In the genomic region with DNA sequence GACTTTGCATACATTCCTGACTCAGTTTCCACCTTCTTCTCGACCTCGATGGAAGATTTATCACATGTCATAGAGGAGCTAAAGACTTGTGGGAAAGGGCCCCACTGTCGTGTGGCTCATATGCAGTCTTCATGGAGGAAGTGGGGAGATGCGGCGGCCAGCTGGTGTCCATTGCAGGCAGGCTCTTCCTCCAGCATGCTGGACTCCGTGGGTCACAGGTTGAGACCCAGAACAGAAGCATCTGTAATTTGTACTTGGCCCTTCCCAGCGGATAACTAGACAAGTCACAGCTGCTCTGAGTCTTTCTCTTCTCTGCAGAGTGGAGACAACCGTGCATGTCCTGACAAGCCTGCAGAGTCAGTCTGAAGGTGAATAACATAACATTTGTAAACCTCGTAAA, we compare ENCODE assay signal across 34 mouse cellular contexts. TPM values are rescaled to one million over a fixed set of nuclear protein-coding genes. Genes with fewer than 3 reads are reported as not detected.
DNase-seq lines count a peak whose midpoint lies in the region; ATAC-seq and TF ChIP-seq lines count a peak whose summit lies in the region.
"Had no signal": no experiment of that assay in that cellular context is flagged by ENCODE, and none has a peak within 500 bp of the region (broad histone marks: within the 10 kb centered on the region; RNA-seq: fewer than 3 reads in every experiment).

No protein-coding gene starts in this region.

- peak; percentile 19 for DNase-seq in kidney, adult 2 months
- DNase-seq in kidney, adult 11 months = no peak
- no peak for DNase-seq in lung, adult 2 months
- DNase-seq in kidney, postnatal 4 days = peak; percentile 44 to 60
- peak; percentile 14 for DNase-seq in lung, postnatal 36 days
- DNase-seq in gastrocnemius, postnatal 25 days = no peak
- DNase-seq: adrenal gland, adult 8-10 months; cerebellum, adult 8-10 months; cerebellum, postnatal 25 days; gastrocnemius, postnatal 36 days; heart, adult 18-20 months; heart, postnatal 36 days; liver; thymus, postnatal 4 days had no signal

- peak; percentile 71 for ATAC-seq in lung, embryonic 16.5 days (ENCODE audit: low read depth)
- no peak for ATAC-seq in erythroblast, adult 5-6 weeks (replicated peaks; ENCODE audit: low FRiP score, poor library complexity, severe bottlenecking)
- ATAC-seq: hindbrain, postnatal 0 days; intestine, embryonic 15.5 days had no signal

- H3K4me2 ChIP-seq in lung, embryonic 16.5 days (ENCODE audit: low read depth, low read length) = no peak overlapping the region
- H3K4me2 ChIP-seq: embryonic facial prominence, embryonic 12.5 days; forebrain, embryonic 12.5 days; heart, embryonic 11.5 days; hindbrain, embryonic 12.5 days; intestine, embryonic 15.5 days; midbrain, embryonic 12.5 days; neural tube, embryonic 13.5 days had no signal

- no peak overlapping the region for H3K4me3 ChIP-seq in kidney, adult 2 months (ENCODE audit: insufficient read depth, low read depth, low read length)
- H3K4me3 ChIP-seq in lung, embryonic 16.5 days (ENCODE audit: low read length) = no peak overlapping the region
- no peak overlapping the region for H3K4me3 ChIP-seq in lung, adult 2 months (replicated peaks; ENCODE audit: extremely low read depth, low read depth, low read length)
- H3K4me3 ChIP-seq: embryonic facial prominence, embryonic 12.5 days; erythroblast, embryonic 14.5 days; forebrain, embryonic 12.5 days; hindbrain, embryonic 12.5 days; intestine, embryonic 15.5 days; megakaryocyte, embryonic 14.5 days; midbrain, embryonic 12.5 days; neural tube, embryonic 13.5 days had no signal

- H3K36me3 ChIP-seq in kidney, adult 2 months (ENCODE audit: control insufficient read depth, insufficient read depth, low read length) = no peaks in the 10 kb centered on the region
- no peaks in the 10 kb centered on the region for H3K36me3 ChIP-seq in lung, embryonic 16.5 days (ENCODE audit: control insufficient read depth, insufficient read depth, low read length)
- H3K36me3 ChIP-seq: embryonic facial prominence, embryonic 12.5 days; forebrain, embryonic 12.5 days; G1E; hindbrain, embryonic 12.5 days; intestine, embryonic 15.5 days; midbrain, embryonic 12.5 days; neural tube, embryonic 13.5 days had no signal

- no peaks in the 10 kb centered on the region for H3K9me3 ChIP-seq in lung, embryonic 16.5 days (ENCODE audit: control insufficient read depth, low read length)
- H3K9me3 ChIP-seq: embryonic facial prominence, embryonic 12.5 days; forebrain, embryonic 12.5 days; hindbrain, embryonic 12.5 days; intestine, embryonic 15.5 days; midbrain, embryonic 12.5 days; neural tube, embryonic 13.5 days had no signal

- H3K27ac ChIP-seq in kidney, adult 2 months (ENCODE audit: insufficient read depth, low read depth, low read length) = no peak overlapping the region
- H3K27ac ChIP-seq in lung, embryonic 16.5 days (ENCODE audit: low read length) = no peak overlapping the region
- H3K27ac ChIP-seq: embryonic facial prominence, embryonic 12.5 days; forebrain, embryonic 12.5 days; hindbrain, embryonic 12.5 days; hindbrain, postnatal 0 days; intestine, embryonic 15.5 days; liver, embryonic 14.5 days; midbrain, embryonic 12.5 days; neural tube, embryonic 13.5 days had no signal

- TF ChIP-seq POLR2A in kidney, adult 2 months (IDR thresholded peaks at IDR 0.05; ENCODE audit: low read depth, low read length) = no peak
- TF ChIP-seq POLR2A in lung, adult 2 months (IDR thresholded peaks at IDR 0.05; ENCODE audit: borderline replicate concordance, extremely low read depth, low read depth, low read length) = no peak

- no peak for TF ChIP-seq CTCF in kidney, adult 2 months (conservative IDR thresholded peaks at IDR 0.05; ENCODE audit: insufficient read depth, insufficient read length, low read depth, low read length)
- TF ChIP-seq CTCF in lung, adult 2 months (IDR thresholded peaks at IDR 0.05; ENCODE audit: insufficient read depth, low read length) = no peak

- H3K9ac ChIP-seq in lung, embryonic 16.5 days (ENCODE audit: low read length) = no peak overlapping the region
- H3K9ac ChIP-seq: embryonic facial prominence, embryonic 12.5 days; forebrain, embryonic 12.5 days; hindbrain, embryonic 12.5 days; intestine, embryonic 15.5 days; liver, embryonic 14.5 days; midbrain, embryonic 12.5 days; neural tube, embryonic 13.5 days had no signal

- WGBS in kidney, adult 2 months = 52% methylated on average over 9 of the region's 9 CpGs
- 49% methylated on average over 9 of the region's 9 CpGs for WGBS in lung, embryonic 16.5 days
- WGBS in lung, adult 2 months = 52% methylated on average over 9 of the region's 9 CpGs

- H3K4me1 ChIP-seq in kidney, adult 2 months (ENCODE audit: control insufficient read depth, insufficient read depth, low read length) = peaks cover 9% of the 10 kb centered on the region; the same call in 1 of the 2 replicates
- H3K4me1 ChIP-seq in lung, embryonic 16.5 days (replicated peaks; ENCODE audit: control insufficient read depth, insufficient read depth, low read length) = no peaks in the 10 kb centered on the region
- H3K4me1 ChIP-seq in lung, adult 2 months (ENCODE audit: control insufficient read depth, insufficient read depth, low read length) = no peaks in the 10 kb centered on the region
- H3K4me1 ChIP-seq: embryonic facial prominence, embryonic 12.5 days; forebrain, embryonic 12.5 days; hindbrain, embryonic 12.5 days; intestine, embryonic 15.5 days; megakaryocyte, embryonic 14.5 days; midbrain, embryonic 12.5 days; neural tube, embryonic 13.5 days had no signal

- no peaks in the 10 kb centered on the region for H3K27me3 ChIP-seq in kidney, adult 2 months (replicated peaks; ENCODE audit: control insufficient read depth, insufficient read depth, low read length)
- H3K27me3 ChIP-seq in lung, embryonic 16.5 days (ENCODE audit: control insufficient read depth, insufficient read depth, low read depth, low read length) = no peaks in the 10 kb centered on the region
- H3K27me3 ChIP-seq: embryonic facial prominence, embryonic 12.5 days; forebrain, embryonic 12.5 days; hindbrain, embryonic 12.5 days; intestine, embryonic 15.5 days; midbrain, embryonic 12.5 days; neural tube, embryonic 13.5 days had no signal

RNA-seq across cellular contexts. Expression of a gene that starts 8.8 kb away (rescaled TPM):
- polyA plus RNA-seq in kidney, adult 2 months (2012; rRNA removed) = not detected in 2 replicates
- polyA plus RNA-seq in lung, embryonic 16.5 days (2015; fragmentation: Nextera tagmentation; extraction: Ambion mirVana) = not detected in 2 replicates
- polyA plus RNA-seq in lung, adult 2 months (2012; rRNA removed) = not detected in 2 replicates
- total RNA-seq in gastrocnemius, postnatal 25 days (2021) = not detected
- not detected in 2 replicates for total RNA-seq in erythroblast, adult 5-6 weeks (2015; ENCODE audit: low replicate concordance)
- total RNA-seq in erythroblast, adult 5-6 weeks (2017; ENCODE audit: low replicate concordance) = not detected in 2 replicates
- total RNA-seq: adrenal gland, adult 8-10 months; G1E; gastrocnemius, postnatal 36 days; heart, adult 18-20 months; heart, postnatal 36 days; hindbrain, postnatal 0 days; layer of hippocampus, postnatal 10 days; left cerebral cortex, adult 18-20 months; left cerebral cortex, postnatal 14 days; midbrain, postnatal 0 days had no signal
- polyA plus RNA-seq: embryonic facial prominence, embryonic 12.5 days; erythroblast, embryonic 14.5 days; forebrain, embryonic 12.5 days; G1E; heart, embryonic 11.5 days; heart, embryonic 16.5 days; hindbrain, embryonic 12.5 days; hindbrain, postnatal 0 days; intestine, embryonic 15.5 days; limb, embryonic 11.5 days; liver, embryonic 14.5 days; midbrain, embryonic 12.5 days; midbrain, postnatal 0 days; neural tube, embryonic 13.5 days had no signal

RNA-seq across cellular contexts. Expression of a gene that starts 16.9 kb away (rescaled TPM):
- polyA plus RNA-seq in kidney, adult 2 months (2012; rRNA removed) = 0.08 TPM in 1 of 2 replicates, not detected in the other
- not detected in 2 replicates for polyA plus RNA-seq in lung, embryonic 16.5 days (2015; fragmentation: Nextera tagmentation; extraction: Ambion mirVana)
- 0.06 and 0.25 TPM in 2 replicates for polyA plus RNA-seq in lung, adult 2 months (2012; rRNA removed)
- total RNA-seq in gastrocnemius, postnatal 25 days (2021) = not detected
- not detected in 2 replicates for total RNA-seq in erythroblast, adult 5-6 weeks (2015; ENCODE audit: low replicate concordance)
- total RNA-seq in erythroblast, adult 5-6 weeks (2017; ENCODE audit: low replicate concordance) = 0.56 TPM in 1 of 2 replicates, not detected in the other
- total RNA-seq: adrenal gland, adult 8-10 months; G1E; gastrocnemius, postnatal 36 days; heart, adult 18-20 months; heart, postnatal 36 days; hindbrain, postnatal 0 days; layer of hippocampus, postnatal 10 days; left cerebral cortex, adult 18-20 months; left cerebral cortex, postnatal 14 days; midbrain, postnatal 0 days had no signal
- polyA plus RNA-seq: embryonic facial prominence, embryonic 12.5 days; erythroblast, embryonic 14.5 days; forebrain, embryonic 12.5 days; G1E; heart, embryonic 11.5 days; hindbrain, embryonic 12.5 days; hindbrain, postnatal 0 days; limb, embryonic 11.5 days; midbrain, embryonic 12.5 days; midbrain, postnatal 0 days; neural tube, embryonic 13.5 days had no signal

RNA-seq across cellular contexts. Expression of a gene that starts 24.4 kb away (rescaled TPM):
- not detected in 2 replicates for polyA plus RNA-seq in kidney, adult 2 months (2012; rRNA removed)
- not detected in 2 replicates for polyA plus RNA-seq in lung, embryonic 16.5 days (2015; fragmentation: Nextera tagmentation; extraction: Ambion mirVana)
- polyA plus RNA-seq in lung, adult 2 months (2012; rRNA removed) = 0.13 TPM in 1 of 2 replicates, not detected in the other
- total RNA-seq in gastrocnemius, postnatal 25 days (2021) = not detected
- total RNA-seq in erythroblast, adult 5-6 weeks (2015; ENCODE audit: low replicate concordance) = not detected in 2 replicates
- not detected in 2 replicates for total RNA-seq in erythroblast, adult 5-6 weeks (2017; ENCODE audit: low replicate concordance)
- total RNA-seq: adrenal gland, adult 8-10 months; gastrocnemius, postnatal 36 days; heart, adult 18-20 months; heart, postnatal 36 days; hindbrain, postnatal 0 days; layer of hippocampus, postnatal 10 days; left cerebral cortex, adult 18-20 months; left cerebral cortex, postnatal 14 days; midbrain, postnatal 0 days had no signal
- polyA plus RNA-seq: erythroblast, embryonic 14.5 days; forebrain, embryonic 12.5 days; G1E; heart, embryonic 11.5 days; heart, embryonic 16.5 days; hindbrain, embryonic 12.5 days; hindbrain, postnatal 0 days; limb, embryonic 11.5 days; liver, embryonic 14.5 days; midbrain, embryonic 12.5 days; midbrain, postnatal 0 days; neural tube, embryonic 13.5 days had no signal

RNA-seq across cellular contexts. Expression of a gene that starts 35.0 kb away (rescaled TPM):
- polyA plus RNA-seq in kidney, adult 2 months (2012; rRNA removed) = not detected in 2 replicates
- polyA plus RNA-seq in lung, embryonic 16.5 days (2015; fragmentation: Nextera tagmentation; extraction: Ambion mirVana) = not detected in 2 replicates
- polyA plus RNA-seq in lung, adult 2 months (2012; rRNA removed) = 0.09 and 0.12 TPM in 2 replicates
- not detected for total RNA-seq in gastrocnemius, postnatal 25 days (2021)
- total RNA-seq in erythroblast, adult 5-6 weeks (2015; ENCODE audit: low replicate concordance) = not detected in 2 replicates
- total RNA-seq in erythroblast, adult 5-6 weeks (2017; ENCODE audit: low replicate concordance) = not detected in 2 replicates
- total RNA-seq: adrenal gland, adult 8-10 months; gastrocnemius, postnatal 36 days; heart, adult 18-20 months; heart, postnatal 36 days; left cerebral cortex, adult 18-20 months; left cerebral cortex, postnatal 14 days had no signal
- polyA plus RNA-seq: embryonic facial prominence, embryonic 12.5 days; erythroblast, embryonic 14.5 days; forebrain, embryonic 12.5 days; G1E; heart, embryonic 11.5 days; heart, embryonic 16.5 days; hindbrain, embryonic 12.5 days; intestine, embryonic 15.5 days; limb, embryonic 11.5 days; liver, embryonic 14.5 days; midbrain, embryonic 12.5 days had no signal

RNA-seq across cellular contexts. Expression of a gene that starts 42.2 kb away (rescaled TPM):
- polyA plus RNA-seq in kidney, adult 2 months (2012; rRNA removed) = not detected in 2 replicates
- polyA plus RNA-seq in lung, embryonic 16.5 days (2015; fragmentation: Nextera tagmentation; extraction: Ambion mirVana) = not detected in 2 replicates
- not detected in 2 replicates for polyA plus RNA-seq in lung, adult 2 months (2012; rRNA removed)
- not detected for total RNA-seq in gastrocnemius, postnatal 25 days (2021)
- not detected in 2 replicates for total RNA-seq in erythroblast, adult 5-6 weeks (2015; ENCODE audit: low replicate concordance)
- not detected in 2 replicates for total RNA-seq in erythroblast, adult 5-6 weeks (2017; ENCODE audit: low replicate concordance)
- total RNA-seq: adrenal gland, adult 8-10 months; G1E; gastrocnemius, postnatal 36 days; heart, adult 18-20 months; heart, postnatal 36 days; hindbrain, postnatal 0 days; layer of hippocampus, postnatal 10 days; left cerebral cortex, adult 18-20 months; left cerebral cortex, postnatal 14 days; midbrain, postnatal 0 days had no signal
- polyA plus RNA-seq: embryonic facial prominence, embryonic 12.5 days; erythroblast, embryonic 14.5 days; forebrain, embryonic 12.5 days; G1E; heart, embryonic 11.5 days; heart, embryonic 16.5 days; hindbrain, embryonic 12.5 days; hindbrain, postnatal 0 days; intestine, embryonic 15.5 days; limb, embryonic 11.5 days; liver, embryonic 14.5 days; midbrain, embryonic 12.5 days; midbrain, postnatal 0 days; neural tube, embryonic 13.5 days had no signal

Comparison
In these comparisons a context has a peak if more than half of its experiments do, and no peak if none do; other contexts are left out.
1. DNase-seq: peak in kidney, adult 2 months (single experiment), kidney, postnatal 4 days (2 of 2) and lung, postnatal 36 days (single experiment); none in kidney, adult 11 months (single experiment), lung, adult 2 months (single experiment) and gastrocnemius, postnatal 25 days (single experiment).